Mouse (Mus musculus): ENCODE data around the gene Dpysl4. TPM values are rescaled to one million over a fixed set of nuclear protein-coding genes. Genes with fewer than 3 reads are reported as not detected.

The Dpysl4 gene
- total and polyA plus RNA-seq, 3 experiments: not detected

DNA sequence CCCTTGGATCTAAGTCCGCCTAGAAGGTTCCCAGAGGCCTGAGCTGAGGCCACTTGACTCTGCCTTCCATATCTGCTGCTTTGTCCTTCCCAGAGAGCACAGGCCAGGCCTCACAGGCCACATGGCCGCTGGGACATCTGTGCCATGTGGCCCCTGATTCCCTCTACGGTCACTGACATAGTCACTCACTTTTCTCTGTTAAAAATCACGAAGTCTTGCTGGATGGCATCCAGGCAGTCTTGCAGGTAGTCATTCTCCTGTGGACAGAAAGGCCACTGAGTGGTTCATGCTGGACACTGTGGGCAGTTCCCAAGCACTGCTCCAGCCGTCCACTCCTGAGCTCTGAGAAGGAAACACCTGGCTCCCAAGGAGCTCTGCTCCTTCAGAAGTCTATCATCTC, 19.3 kb downstream of the Dpysl4 start:
- peaks cover 94% of the 10 kb centered on the region for H3K27me3 ChIP-seq (replicated peaks)
- no peak for DNase-seq (ENCODE audit: extremely low read depth)

GRCm38 (mm10) chr7:139105705-139106104, 19.9 kb downstream of the Dpysl4 start:
- Histone ChIP-seq H3K36me3 (replicated peaks in 1 of 2; ENCODE audit: control insufficient read depth in 1 of 2, insufficient read depth in 1 of 2, low read length in 1 of 2) (no peaks in the 10 kb centered on the region), H3K4me2 (ENCODE audit: insufficient read depth, low read depth, poor library complexity, severe bottlenecking) (no peak overlapping the region), H3K79me2 (replicated peaks; ENCODE audit: control insufficient read depth, extremely low read depth, insufficient read depth, poor library complexity, severe bottlenecking) (no peaks in the 10 kb centered on the region), H3K9me3 (replicated peaks; ENCODE audit: low read length) (no peaks in the 10 kb centered on the region), H3K27me3 (replicated peaks) (peaks cover 92% of the 10 kb centered on the region), H3K4me3 (replicated peaks in 1 of 3; ENCODE audit: low read depth in 2 of 3, low read length in 2 of 3, poor library complexity in 1 of 3) (no peak overlapping the region), H3K9ac (ENCODE audit: insufficient read depth, low read depth) (no peak overlapping the region), H3K27ac (ENCODE audit: insufficient read depth, low read depth) (no peak overlapping the region), H3K4me1 (ENCODE audit: control insufficient read depth in 1 of 2, insufficient read depth in 2 of 2) (no peaks in the 10 kb centered on the region)
- DNase-seq (ENCODE audit: extremely low read depth): no peak
- dilution Hi-C loops (cut with MboI; ENCODE audit: extremely low pct_ligation_motif_present, extremely low pct_unique_long_range_greater_than_20kb, low sequenced_read_pairs): no loop called here
- in situ Hi-C loops (cut with MboI; ENCODE audit: low pct_ligation_motif_present, low pct_unique_long_range_greater_than_20kb, low sequenced_read_pairs): loop anchor here (25.0 kb wide), 1 partner anchor 382 kb away; no protein-coding TSS in a partner anchor
- TF ChIP-seq EP300 (IDR thresholded peaks at IDR 0.05; ENCODE audit: low read length) (no peak), USF2 (conservative IDR thresholded peaks at IDR 0.05; ENCODE audit: low read depth, low read length) (no peak), MXI1 (IDR thresholded peaks at IDR 0.05; ENCODE audit: low read depth, low read length) (no peak), MAZ (IDR thresholded peaks at IDR 0.05; ENCODE audit: low read depth, low read length) (no peak), ELF1 (IDR thresholded peaks at IDR 0.05; ENCODE audit: low read depth, low read length) (no peak), MAX (IDR thresholded peaks at IDR 0.05; ENCODE audit: low read length) (no peak), HCFC1 (IDR thresholded peaks at IDR 0.05; ENCODE audit: low read depth, low read length) (no peak), ETS1 (conservative IDR thresholded peaks at IDR 0.05; ENCODE audit: low read depth, low read length) (no peak), E2F4 (IDR thresholded peaks at IDR 0.05; ENCODE audit: insufficient replicate concordance, low read depth, low read length) (no peak), CHD2 (IDR thresholded peaks at IDR 0.05; ENCODE audit: low read length) (no peak), MAFK (IDR thresholded peaks at IDR 0.05; ENCODE audit: insufficient replicate concordance, low read length) (no peak), RCOR1 (conservative IDR thresholded peaks at IDR 0.05; ENCODE audit: low read depth, low read length) (no peak), ZC3H11A (IDR thresholded peaks at IDR 0.05; ENCODE audit: low read depth, low read length) (no peak), CHD1 (IDR thresholded peaks at IDR 0.05; ENCODE audit: low read depth, low read length) (no peak), NELFE (IDR thresholded peaks at IDR 0.05; ENCODE audit: low read depth, low read length) (no peak), IRF4 (IDR thresholded peaks at IDR 0.05; ENCODE audit: low read depth, low read length) (no peak), POLR2A (IDR thresholded peaks at IDR 0.05; ENCODE audit: low read depth, low read length) (no peak), JUND (conservative IDR thresholded peaks at IDR 0.05; ENCODE audit: low read depth, low read length) (no peak), TCF12 (IDR thresholded peaks at IDR 0.05; ENCODE audit: low read depth, low read length) (no peak)

More for the DNA sequence above, 19.3 kb downstream of the Dpysl4 start:
- Histone ChIP-seq H3K9me3 (replicated peaks; ENCODE audit: low read length) (no peaks in the 10 kb centered on the region), H3K9ac (ENCODE audit: insufficient read depth, low read depth) (no peak overlapping the region), H3K4me1 (ENCODE audit: control insufficient read depth in 1 of 2, insufficient read depth in 2 of 2) (no peaks in the 10 kb centered on the region), H3K4me2 (ENCODE audit: insufficient read depth, low read depth, poor library complexity, severe bottlenecking) (no peak overlapping the region), H3K4me3 (replicated peaks in 1 of 3; ENCODE audit: low read depth in 2 of 3, low read length in 2 of 3, poor library complexity in 1 of 3) (no peak overlapping the region), H3K27ac (ENCODE audit: insufficient read depth, low read depth) (no peak overlapping the region), H3K79me2 (replicated peaks; ENCODE audit: control insufficient read depth, extremely low read depth, insufficient read depth, poor library complexity, severe bottlenecking) (no peaks in the 10 kb centered on the region), H3K36me3 (replicated peaks in 1 of 2; ENCODE audit: control insufficient read depth in 1 of 2, insufficient read depth in 1 of 2, low read length in 1 of 2) (no peaks in the 10 kb centered on the region)
- TF ChIP-seq BHLHE40 (IDR thresholded peaks at IDR 0.05; ENCODE audit: low read depth, low read length): no peak
- no peak for TF ChIP-seq EP300 (IDR thresholded peaks at IDR 0.05; ENCODE audit: low read length)
- no peak for TF ChIP-seq ZMIZ1 (IDR thresholded peaks at IDR 0.05; ENCODE audit: low read depth, low read length)
- no peak for TF ChIP-seq MXI1 (IDR thresholded peaks at IDR 0.05; ENCODE audit: low read depth, low read length)
- TF ChIP-seq USF1 (IDR thresholded peaks at IDR 0.05; ENCODE audit: low read depth, low read length): no peak
- no peak for TF ChIP-seq UBTF (IDR thresholded peaks at IDR 0.05; ENCODE audit: low read depth, low read length)
- dilution Hi-C loops (cut with MboI; ENCODE audit: extremely low pct_ligation_motif_present, extremely low pct_unique_long_range_greater_than_20kb, low sequenced_read_pairs) (no loop called here), in situ Hi-C loops (cut with MboI; ENCODE audit: low pct_ligation_motif_present, low pct_unique_long_range_greater_than_20kb, low sequenced_read_pairs) (loop anchor here (25.0 kb wide), 1 partner anchor 382 kb away; no protein-coding TSS in a partner anchor)

Data from CH12.LX (cell line).